Mouse (Mus musculus) lung, adult 10 weeks (tissue): ENCODE results near the gene Gm10272. TPM values are rescaled to one million over a fixed set of nuclear protein-coding genes. Genes with fewer than 3 reads are reported as not detected.

ENCODE experiments used
- polyA plus RNA-seq: library from polyadenylated mRNA; stranded (reverse); fragments of 350-450 nt; fragmentation: Illumina TruSeq; extraction: RNeasy Lipid Tissue Mini Kit (QIAGEN cat#74804); gene quantifications from one replicate; pipeline ENCODE4 v1.2.3, GENCODE M21; 2014; ENCODE audit warnings: low read depth, low replicate concordance; ENCODE audit not compliant: insufficient read depth

The Gm10272 gene
- not detected for polyA plus RNA-seq

GRCm38 (mm10) chr10:77706326-77706725, at the start of gene Gm10272:
Gm10272 (plus strand) TSS chr10:77706626.

GRCm38 (mm10) chr10:77685895-77686664, 20.3 kb upstream of the Gm10272 start, which contains the start of gene Tspear:
Tspear (plus strand) TSS chr10:77686569.

GRCm38 (mm10) chr10:77690356-77690807, 16.0 kb upstream of the Gm10272 start, which contains the start of gene Gm19402:
Gm19402 (minus strand) TSS chr10:77690757.

GRCm38 (mm10) chr10:77697133-77697532, 9.3 kb upstream of the Gm10272 start, which contains the start of gene Gm9508:
Gm9508 (minus strand) TSS chr10:77697233.

GRCm38 (mm10) chr10:77711157-77711556, 4.7 kb downstream of the Gm10272 start, which contains the start of gene Gm10024:
Gm10024 (plus strand) TSS chr10:77711457.

GRCm38 (mm10) chr10:77715507-77715906, 9.1 kb downstream of the Gm10272 start, which contains the start of gene Gm10142:
Gm10142 (plus strand) TSS chr10:77715807.

GRCm38 (mm10) chr10:77720299-77720698, 13.9 kb downstream of the Gm10272 start, which contains the start of gene Krtap12-1:
Krtap12-1 (plus strand) TSS chr10:77720599.

GRCm38 (mm10) chr10:77726186-77726585, 19.8 kb downstream of the Gm10272 start, which contains the start of gene Gm10100:
Gm10100 (plus strand) TSS chr10:77726486.

GRCm38 (mm10) chr10:77741924-77742688, 35.7 kb downstream of the Gm10272 start, which contains the start of gene Gm18596:
Gm18596 (minus strand) TSS chr10:77742638.

GRCm38 (mm10) chr10:77751254-77751653, 44.8 kb downstream of the Gm10272 start, which contains the start of gene Gm9736:
Gm9736 (minus strand) TSS chr10:77751354.

Other genes with a start within 250 kb of the Gm10272 start
- gene Fam207a, start 190.8 kb upstream of the Gm10272 start, polyA plus RNA-seq: 16.8 TPM
- 40.3 TPM for gene Itgb2, start 176.4 kb upstream of the Gm10272 start, polyA plus RNA-seq
- gene Pttg1ip, start 124.9 kb upstream of the Gm10272 start, polyA plus RNA-seq: 165 TPM
- gene Sumo3, start 100.5 kb upstream of the Gm10272 start, polyA plus RNA-seq: 119 TPM
- gene Gm49325, start 100.4 kb upstream of the Gm10272 start, polyA plus RNA-seq: 1.5 TPM
- 44.6 TPM for gene Ube2g2, start 84.4 kb upstream of the Gm10272 start, polyA plus RNA-seq
- not detected for gene Tspear, start 20.1 kb upstream of the Gm10272 start, polyA plus RNA-seq
- gene Gm19402, start 15.9 kb upstream of the Gm10272 start, polyA plus RNA-seq: not detected
- not detected for gene Gm9508, start 9.4 kb upstream of the Gm10272 start, polyA plus RNA-seq
- gene Gm10024, start 4.8 kb downstream of the Gm10272 start, polyA plus RNA-seq: not detected
- gene Gm10142, start 9.2 kb downstream of the Gm10272 start, polyA plus RNA-seq: not detected
- not detected for gene Krtap12-1, start 14.0 kb downstream of the Gm10272 start, polyA plus RNA-seq
- gene Gm10100, start 19.9 kb downstream of the Gm10272 start, polyA plus RNA-seq: not detected
- gene Gm18596, start 36.0 kb downstream of the Gm10272 start, polyA plus RNA-seq: not detected
- gene Gm9736, start 44.7 kb downstream of the Gm10272 start, polyA plus RNA-seq: not detected
- not detected for gene Gm3233, start 53.1 kb downstream of the Gm10272 start, polyA plus RNA-seq
- not detected for gene Gm3238, start 64.7 kb downstream of the Gm10272 start, polyA plus RNA-seq
- not detected for gene Gm7138, start 70.3 kb downstream of the Gm10272 start, polyA plus RNA-seq
- gene Gm3250, start 75.9 kb downstream of the Gm10272 start, polyA plus RNA-seq: not detected
- gene Gm7137, start 81.6 kb downstream of the Gm10272 start, polyA plus RNA-seq: not detected
- not detected for gene Gm9639, start 88.5 kb downstream of the Gm10272 start, polyA plus RNA-seq
- gene Gm19668, start 92.5 kb downstream of the Gm10272 start, polyA plus RNA-seq: not detected
- not detected for gene Gm9507, start 105.2 kb downstream of the Gm10272 start, polyA plus RNA-seq
- not detected for gene Gm2696, start 108.1 kb downstream of the Gm10272 start, polyA plus RNA-seq
- gene Krtap10-4, start 120.5 kb downstream of the Gm10272 start, polyA plus RNA-seq: not detected
- gene Krtap10-10, start 129.3 kb downstream of the Gm10272 start, polyA plus RNA-seq: not detected
- gene Gm36176, start 140.2 kb downstream of the Gm10272 start, polyA plus RNA-seq: not detected
- gene Gm10318, start 146.2 kb downstream of the Gm10272 start, polyA plus RNA-seq: not detected
- not detected for gene Gm3285, start 155.3 kb downstream of the Gm10272 start, polyA plus RNA-seq
- 0.40 TPM for gene Lrrc3, start 195.9 kb downstream of the Gm10272 start, polyA plus RNA-seq